Mouse (Mus musculus) heart, embryonic 13.5 days (tissue): Measurements from ENCODE around the gene Fry. TPM values are rescaled to one million over a fixed set of nuclear protein-coding genes. Genes with fewer than 3 reads are reported as not detected.

Source experiments
- ATAC-seq: fragments of 200-750 bp; cut with Nextera tagmentation; 2 replicates; pipeline ENCODE4 v1.8.0; 2017; ENCODE audit warnings: moderate TSS enrichment; ENCODE audit not compliant: insufficient number of reproducible peaks, low FRiP score, low TSS enrichment; ENCODE audit errors: extremely low read depth
- H3K27ac ChIP-seq: fragments of 300-500 bp; sonication (generic); replicated peaks from 2 replicates; pipeline ENCODE4 v1.5.1; 2015; ENCODE audit warnings: moderate library complexity, mild to moderate bottlenecking, inconsistent platforms
- H3K27me3 ChIP-seq: fragments of 300-500 bp; sonication (generic); replicated peaks from 2 replicates; pipeline ENCODE4 v1.6.1; 2015; ENCODE audit warnings: mild to moderate bottlenecking, inconsistent platforms
- H3K36me3 ChIP-seq: fragments of 300-500 bp; sonication (generic); 2 replicates; pipeline ENCODE4 v1.6.1; 2015; ENCODE audit warnings: mild to moderate bottlenecking, inconsistent platforms
- H3K4me1 ChIP-seq: fragments of 300-500 bp; sonication (generic); 2 replicates; pipeline ENCODE4 v1.6.1; 2015; ENCODE audit warnings: inconsistent platforms
- H3K4me2 ChIP-seq: fragments of 300-500 bp; sonication (generic); 2 replicates; pipeline ENCODE4 v1.6.1; 2015; ENCODE audit warnings: inconsistent platforms, mild to moderate bottlenecking, moderate library complexity
- H3K4me3 ChIP-seq: fragments of 300-500 bp; sonication (generic); 2 replicates; pipeline ENCODE4 v1.5.1; 2015; ENCODE audit warnings: moderate library complexity, mild to moderate bottlenecking, inconsistent platforms
- H3K9ac ChIP-seq: fragments of 300-500 bp; sonication (generic); 2 replicates; pipeline ENCODE4 v1.6.1; 2015; ENCODE audit warnings: inconsistent platforms, mild to moderate bottlenecking, moderate library complexity
- H3K9me3 ChIP-seq: fragments of 300-500 bp; sonication (generic); 2 replicates; pipeline ENCODE4 v1.6.1; 2016; ENCODE audit warnings: inconsistent platforms
- WGBS: fragments of 180-500 bp; shearing (Covaris S2); methylation state at CpG from one replicate; pipeline ENCODE4 v1.1.7; 2015; ENCODE audit warnings: mixed read lengths; 5-methylcytosine and 5-hydroxymethylcytosine counted together
- polyA plus RNA-seq: library from polyadenylated mRNA; unstranded; fragments of >200 nt; fragmentation: Nextera tagmentation; extraction: Ambion mirVana; gene quantifications from 2 replicates; pipeline ENCODE4 v1.2.1, GENCODE M21; 2015

Fry gene
- polyA plus RNA-seq, 1 experiment from 2014 or later = 20.0 TPM

DNA sequence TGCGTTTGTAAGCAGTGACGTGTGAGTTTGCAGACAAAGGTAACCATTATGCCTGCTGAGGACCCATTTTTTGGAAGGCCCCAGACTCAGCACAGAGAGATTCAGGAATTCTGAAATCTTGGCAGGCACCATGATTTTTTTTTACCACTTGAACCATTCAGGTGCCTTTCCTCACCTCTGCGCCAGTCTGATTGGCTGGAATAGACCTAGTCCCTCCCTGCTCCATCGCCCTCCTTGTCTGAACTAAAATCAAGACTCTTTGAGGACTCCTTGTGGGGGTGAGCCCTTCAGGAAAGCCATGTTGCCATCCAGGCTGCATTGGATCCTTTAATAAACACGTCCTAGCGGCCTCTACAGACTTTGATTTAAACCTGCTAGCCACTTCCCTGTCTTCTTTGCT, 103.4 kb downstream of the Fry start:
- WGBS = 66% methylated on average over 6 of the region's 6 CpGs
- Histone ChIP-seq H3K27ac (no peak overlapping the region), H3K4me2 (no peak overlapping the region), H3K9me3 (peaks cover 4% of the 10 kb centered on the region; the same call in 1 of the 2 replicates), H3K9ac (no peak overlapping the region), H3K4me3 (no peak overlapping the region), H3K36me3 (0 out of 2 replicates have a peak, but pooled peaks cover 3% of the 10 kb centered on the region), H3K4me1 (0 out of 2 replicates have a peak, but pooled peaks cover 15% of the 10 kb centered on the region), H3K27me3 (no peaks in the 10 kb centered on the region)
- no peak for ATAC-seq

DNA sequence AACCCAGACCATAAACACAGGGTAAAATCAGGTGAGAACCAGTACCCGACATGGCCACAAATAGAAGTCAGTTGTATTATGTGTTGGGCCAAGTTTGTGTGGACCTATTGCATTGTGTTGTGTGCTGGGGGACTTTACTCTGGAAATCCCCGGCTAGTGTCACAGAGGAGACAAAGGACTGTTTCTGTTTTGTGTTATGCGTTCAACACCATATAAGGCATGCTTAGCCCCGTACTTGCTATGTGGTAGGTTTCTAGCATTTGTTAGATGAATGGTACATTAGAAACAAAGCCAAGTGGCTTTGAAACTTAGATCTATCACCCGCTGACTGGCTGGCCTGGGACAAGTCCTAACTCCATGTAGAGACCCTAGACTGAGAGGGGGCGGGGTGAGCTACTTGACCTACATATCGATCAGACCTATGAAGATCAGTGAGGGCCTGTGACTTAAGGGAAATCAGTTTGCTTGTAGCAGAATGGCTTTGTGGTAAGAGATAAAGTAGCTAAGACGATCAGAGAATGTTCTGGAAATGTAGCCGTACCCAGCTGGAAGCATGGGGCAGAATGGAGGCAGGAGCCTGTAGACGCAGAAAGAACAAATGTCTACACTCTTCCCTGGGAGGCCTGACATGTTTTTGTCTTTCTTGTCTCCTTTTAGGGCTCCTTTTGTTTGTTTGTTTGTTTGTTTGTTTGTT, 105.2 kb downstream of the Fry start:
- H3K27ac ChIP-seq = no peak overlapping the region
- no peaks in the 10 kb centered on the region for H3K36me3 ChIP-seq
- no peaks in the 10 kb centered on the region for H3K27me3 ChIP-seq
- H3K9me3 ChIP-seq = no peaks in the 10 kb centered on the region
- H3K4me1 ChIP-seq = 0 out of 2 replicates have a peak, but pooled peaks cover 15% of the 10 kb centered on the region
- no peak overlapping the region for H3K9ac ChIP-seq
- H3K4me2 ChIP-seq = no peak overlapping the region
- 85% methylated on average over 10 of the region's 10 CpGs for WGBS
- no peak overlapping the region for H3K4me3 ChIP-seq
- ATAC-seq = no peak

DNA sequence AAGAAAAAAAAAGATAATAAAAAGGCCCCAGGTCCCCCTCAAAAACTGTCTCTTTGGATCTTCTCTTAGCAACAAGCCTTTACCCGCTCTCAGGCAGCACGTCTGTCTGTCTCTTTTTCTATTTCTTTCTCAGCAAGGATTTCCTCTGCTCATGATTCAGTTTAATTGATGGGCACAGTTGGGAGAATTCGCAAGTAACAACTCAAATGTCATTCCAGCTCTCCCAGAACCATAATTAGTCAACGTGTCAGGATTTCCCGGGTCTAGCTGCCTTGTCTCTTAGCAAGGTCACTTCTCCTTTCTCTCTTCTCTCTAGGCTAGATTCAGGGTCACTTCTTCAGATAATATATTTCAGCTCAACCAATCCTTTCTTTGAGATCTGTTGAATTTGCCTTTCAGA, 110.6 kb downstream of the Fry start:
- H3K9ac ChIP-seq = no peak overlapping the region
- no peak overlapping the region for H3K4me2 ChIP-seq
- no peak overlapping the region for H3K4me3 ChIP-seq
- H3K9me3 ChIP-seq = peaks cover 4% of the 10 kb centered on the region; the same call in 1 of the 2 replicates
- H3K27ac ChIP-seq = no peak overlapping the region
- ATAC-seq = no peak
- H3K4me1 ChIP-seq = peaks cover 12% of the 10 kb centered on the region
- H3K27me3 ChIP-seq = no peaks in the 10 kb centered on the region
- no peaks in the 10 kb centered on the region for H3K36me3 ChIP-seq
- 60% methylated on average over 5 of the region's 5 CpGs for WGBS

DNA sequence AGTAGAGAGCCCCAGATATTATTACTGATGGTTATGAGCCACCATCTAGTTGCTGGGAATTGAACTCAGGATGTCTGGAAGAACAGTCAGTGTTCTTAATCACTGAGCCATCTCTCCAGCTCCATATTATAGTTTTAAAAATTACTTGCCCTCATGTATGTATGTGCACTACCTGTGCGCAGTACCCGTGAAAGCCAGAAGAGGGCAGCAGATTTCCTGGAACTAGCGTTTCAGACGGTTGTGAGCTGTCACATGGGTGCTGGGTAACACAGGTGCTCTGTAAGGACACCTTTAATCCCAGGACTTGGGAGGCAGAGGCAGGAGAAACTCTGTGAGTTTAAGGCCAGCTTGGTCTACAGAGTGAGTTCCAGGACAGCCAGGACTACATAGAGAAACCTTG, 111.3 kb downstream of the Fry start:
- no peaks in the 10 kb centered on the region for H3K36me3 ChIP-seq
- peaks cover 4% of the 10 kb centered on the region; the same call in 1 of the 2 replicates for H3K9me3 ChIP-seq
- peaks cover 12% of the 10 kb centered on the region for H3K4me1 ChIP-seq
- H3K27me3 ChIP-seq = no peaks in the 10 kb centered on the region
- ATAC-seq = no peak
- WGBS = 81% methylated on average over 4 of the region's 4 CpGs
- H3K9ac ChIP-seq = no peak overlapping the region
- H3K4me3 ChIP-seq = no peak overlapping the region
- H3K27ac ChIP-seq = no peak overlapping the region
- no peak overlapping the region for H3K4me2 ChIP-seq

DNA sequence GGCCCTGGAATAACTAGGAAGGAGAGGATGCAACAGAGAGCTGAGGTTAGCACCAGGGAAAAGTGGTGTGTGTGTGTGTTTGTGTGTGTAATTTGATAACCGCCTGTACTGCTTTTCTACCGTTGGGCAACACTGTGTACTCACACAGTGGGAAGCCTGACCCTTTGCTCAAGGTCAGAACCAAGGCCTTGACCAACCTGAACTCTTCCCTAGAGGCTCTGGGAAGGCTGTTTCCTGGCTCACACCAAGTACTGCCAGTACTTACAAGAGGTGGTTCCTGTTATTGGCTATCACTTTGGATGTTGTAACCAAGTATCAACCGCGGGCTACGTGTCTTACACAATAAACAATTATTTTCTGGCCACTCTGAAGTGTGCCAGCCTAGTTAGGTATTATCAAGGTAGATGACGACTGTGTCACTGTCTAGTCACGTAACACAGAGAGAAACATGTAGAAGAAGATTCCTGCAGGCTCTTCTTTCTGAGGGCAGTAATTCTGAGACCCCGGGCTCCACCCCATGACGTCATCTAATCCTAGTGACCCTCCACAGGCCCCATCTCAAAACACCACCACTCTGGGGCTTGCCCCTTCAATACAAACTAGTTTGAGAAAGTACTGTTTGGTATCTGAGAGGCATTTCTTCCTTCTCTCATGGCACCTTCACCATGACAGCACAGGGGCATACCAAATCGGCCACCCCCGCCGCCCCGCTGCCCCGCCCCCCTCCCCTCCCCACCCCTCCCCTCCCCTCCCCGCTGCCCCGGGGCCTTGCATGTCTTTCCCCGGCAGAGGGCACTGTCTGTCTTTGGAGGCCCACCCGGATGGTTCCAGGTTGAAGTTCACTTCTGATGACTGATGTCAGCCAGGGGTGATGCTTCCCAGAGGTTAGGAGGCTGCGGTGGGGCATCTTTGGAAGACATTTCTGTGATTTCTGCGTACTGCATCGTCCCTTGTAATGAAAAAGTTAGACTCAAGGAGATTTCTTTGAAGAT, 114.0 kb downstream of the Fry start:
- no peak for ATAC-seq
- Histone ChIP-seq H3K4me2 (peak overlapping the region; percentile 47), H3K4me3 (peak overlapping the region; percentile 32), H3K27ac (no peak overlapping the region), H3K9me3 (peaks cover 4% of the 10 kb centered on the region; the same call in 1 of the 2 replicates), H3K9ac (no peak overlapping the region), H3K36me3 (no peaks in the 10 kb centered on the region), H3K4me1 (peaks cover 12% of the 10 kb centered on the region), H3K27me3 (no peaks in the 10 kb centered on the region)
- WGBS = 39% methylated on average over 15 of the region's 21 CpGs

DNA sequence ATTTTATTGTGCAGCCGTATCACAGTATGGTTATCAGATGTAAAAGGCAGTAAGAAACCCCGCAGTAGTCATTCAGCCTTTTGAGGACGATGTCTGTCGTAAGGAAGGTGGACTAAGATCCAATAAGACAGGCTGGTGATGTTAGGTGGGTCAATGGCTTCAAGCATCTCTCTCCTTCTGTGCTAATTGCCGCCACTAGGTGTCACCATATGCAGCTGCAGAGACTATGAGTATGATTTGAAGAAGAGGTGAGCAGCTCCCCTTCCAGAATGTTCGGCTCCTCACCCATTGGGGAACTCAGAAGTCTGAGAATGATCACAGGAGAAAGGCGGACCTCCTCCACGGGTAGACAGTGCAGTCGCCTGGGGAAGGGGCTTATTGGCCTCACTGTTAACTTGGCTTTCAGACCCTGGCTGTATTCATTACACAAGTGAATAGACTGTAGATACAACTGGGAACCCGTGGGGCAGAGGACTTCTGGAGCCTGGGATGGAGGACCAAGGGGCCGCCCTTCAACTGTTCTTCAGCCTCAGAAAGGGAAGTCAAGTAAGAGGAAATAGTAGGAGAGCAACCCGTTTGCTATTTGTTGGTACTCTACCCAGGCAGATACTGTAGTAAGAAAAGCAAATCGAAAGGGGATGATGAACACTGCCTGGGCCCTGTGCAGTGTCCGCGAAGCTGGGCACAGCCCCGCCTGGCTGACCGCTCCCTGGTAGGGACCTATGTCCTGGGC, 114.9 kb downstream of the Fry start:
- ATAC-seq = no peak
- Histone ChIP-seq H3K27ac (no peak overlapping the region), H3K4me2 (peak overlapping the region; percentile 47), H3K9ac (no peak overlapping the region), H3K4me3 (0 out of 2 replicates have a peak overlapping the region, but pooled peaks have one; percentile 32), H3K27me3 (no peaks in the 10 kb centered on the region), H3K9me3 (peaks cover 4% of the 10 kb centered on the region; the same call in 1 of the 2 replicates), H3K4me1 (peaks cover 12% of the 10 kb centered on the region), H3K36me3 (no peaks in the 10 kb centered on the region)
- 50% methylated on average over 17 of the region's 17 CpGs for WGBS

DNA sequence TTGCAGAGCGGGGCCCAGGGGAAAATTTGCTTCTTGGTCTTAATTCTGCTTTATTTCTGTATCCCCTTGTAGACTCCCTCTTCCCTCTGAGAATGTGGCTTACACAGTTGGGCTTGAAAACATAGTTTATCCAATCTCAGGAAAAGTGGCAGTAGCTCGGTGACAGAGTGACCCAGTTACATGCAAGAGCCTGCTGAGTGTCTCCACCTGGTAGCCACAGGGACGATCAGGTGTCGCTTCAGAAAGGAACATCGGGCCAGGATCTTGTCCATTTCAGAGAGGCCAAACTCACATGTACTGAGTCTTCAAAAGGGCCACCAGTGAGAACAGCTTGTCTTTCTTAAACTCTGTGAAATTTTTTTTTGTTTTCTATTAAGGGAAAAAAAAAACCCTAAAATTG, 117.5 kb downstream of the Fry start:
- Histone ChIP-seq H3K4me1 (peaks cover 12% of the 10 kb centered on the region), H3K4me2 (no peak overlapping the region), H3K36me3 (no peaks in the 10 kb centered on the region), H3K4me3 (no peak overlapping the region), H3K9me3 (no peaks in the 10 kb centered on the region), H3K9ac (no peak overlapping the region), H3K27ac (no peak overlapping the region), H3K27me3 (no peaks in the 10 kb centered on the region)
- ATAC-seq = no peak
- WGBS = 82% methylated on average over 5 of the region's 5 CpGs

DNA sequence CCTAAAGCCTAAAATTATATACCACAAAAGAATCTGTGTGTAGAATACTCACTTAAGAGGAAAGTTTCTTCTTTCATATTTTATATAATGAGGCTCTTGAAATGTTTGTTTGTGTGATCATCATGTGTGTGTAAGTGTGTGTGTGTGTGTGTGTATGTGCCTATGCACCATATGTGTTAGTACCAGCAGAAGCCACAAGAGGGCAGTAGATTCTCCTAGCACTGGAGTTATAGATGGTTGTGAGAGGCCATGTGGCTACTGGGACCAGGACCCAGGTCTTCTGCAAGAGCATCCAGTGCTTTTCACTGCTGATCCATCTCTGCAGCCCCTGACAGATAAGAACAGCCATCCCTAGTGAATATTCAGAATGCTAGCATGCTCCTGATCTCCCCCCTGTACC, 118.2 kb downstream of the Fry start:
- H3K27me3 ChIP-seq = no peaks in the 10 kb centered on the region
- no peak for ATAC-seq
- H3K4me1 ChIP-seq = peaks cover 12% of the 10 kb centered on the region
- H3K4me3 ChIP-seq = no peak overlapping the region
- no peak overlapping the region for H3K9ac ChIP-seq
- H3K9me3 ChIP-seq = no peaks in the 10 kb centered on the region
- H3K27ac ChIP-seq = no peak overlapping the region
- H3K4me2 ChIP-seq = no peak overlapping the region
- no peaks in the 10 kb centered on the region for H3K36me3 ChIP-seq

DNA sequence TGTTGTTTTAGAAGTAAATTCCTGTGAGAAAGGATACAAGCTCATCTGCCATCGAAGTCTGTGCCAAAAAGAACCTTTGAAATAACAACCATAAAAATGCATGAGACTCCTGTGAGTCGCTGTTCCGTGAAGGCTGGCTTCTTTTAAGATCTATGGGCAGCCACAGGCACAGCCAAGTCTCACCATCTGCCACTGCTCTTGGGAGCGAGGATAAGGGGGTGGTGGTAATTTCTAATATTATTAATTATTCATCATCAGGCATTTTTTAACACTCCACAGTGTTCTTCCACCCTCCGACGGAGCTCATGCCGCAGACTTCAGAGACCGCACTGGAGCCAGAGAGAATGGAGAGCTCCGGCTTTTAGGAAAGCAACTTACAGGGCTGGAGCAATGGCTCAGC, 123.2 kb downstream of the Fry start:
- no peak overlapping the region for H3K4me2 ChIP-seq
- H3K27ac ChIP-seq = no peak overlapping the region
- H3K9me3 ChIP-seq = no peaks in the 10 kb centered on the region
- ATAC-seq = no peak
- no peak overlapping the region for H3K4me3 ChIP-seq
- H3K36me3 ChIP-seq = no peaks in the 10 kb centered on the region
- peaks cover 17% of the 10 kb centered on the region for H3K4me1 ChIP-seq
- 93% methylated on average over 9 of the region's 9 CpGs for WGBS
- no peaks in the 10 kb centered on the region for H3K27me3 ChIP-seq
- no peak overlapping the region for H3K9ac ChIP-seq

DNA sequence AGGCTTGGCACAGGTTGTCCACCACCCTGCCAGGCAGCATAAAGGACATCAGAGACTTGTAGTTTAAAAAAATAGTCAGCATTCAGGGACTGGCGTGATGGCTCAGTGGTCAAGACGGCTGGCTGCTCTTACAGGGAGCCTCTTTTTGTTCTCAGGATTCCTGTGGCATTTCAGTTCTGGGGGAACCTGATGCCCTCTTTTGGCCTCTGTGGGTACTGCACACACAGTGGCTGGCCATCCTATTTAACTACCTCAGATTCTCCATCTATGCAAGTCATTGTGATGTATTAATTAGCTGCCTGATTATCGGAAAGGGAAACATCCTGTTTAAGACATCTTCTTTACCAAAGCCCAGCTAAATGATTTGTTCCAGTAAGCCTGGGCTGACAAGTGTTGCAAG, 128.3 kb downstream of the Fry start:
- no peak for ATAC-seq
- no peaks in the 10 kb centered on the region for H3K9me3 ChIP-seq
- H3K4me2 ChIP-seq = no peak overlapping the region
- no peak overlapping the region for H3K4me3 ChIP-seq
- no peak overlapping the region for H3K27ac ChIP-seq
- WGBS = 79% methylated on average over 3 of the region's 3 CpGs
- H3K27me3 ChIP-seq = no peaks in the 10 kb centered on the region
- no peaks in the 10 kb centered on the region for H3K36me3 ChIP-seq
- H3K9ac ChIP-seq = no peak overlapping the region
- peaks cover 26% of the 10 kb centered on the region for H3K4me1 ChIP-seq

DNA sequence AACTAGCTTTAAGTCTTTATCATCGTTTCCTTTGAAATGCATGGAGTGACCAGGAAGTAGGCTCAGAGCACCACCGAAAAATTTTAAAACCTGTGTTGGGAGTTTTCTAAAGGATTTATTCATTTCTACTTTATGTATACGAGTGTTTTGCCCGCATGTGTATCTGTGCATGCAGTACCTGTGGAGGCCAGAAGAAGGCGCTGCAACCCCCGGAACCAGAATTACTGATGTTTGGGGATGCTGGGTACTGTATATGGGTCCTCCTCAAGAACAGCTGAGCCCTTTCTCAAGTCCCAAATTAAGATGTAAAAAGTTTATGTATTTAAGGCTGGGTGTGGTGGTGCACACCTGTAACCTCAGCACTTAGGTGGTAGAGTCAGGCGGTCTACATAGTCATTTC, 139.3 kb downstream of the Fry start:
- Histone ChIP-seq H3K36me3 (peaks cover 5% of the 10 kb centered on the region; the same call in 1 of the 2 replicates), H3K4me2 (peak overlapping the region; percentile 95; the same call in 1 of the 2 replicates), H3K4me1 (peaks cover 57% of the 10 kb centered on the region), H3K27me3 (no peaks in the 10 kb centered on the region), H3K4me3 (no peak overlapping the region), H3K27ac (peak overlapping the region; percentile 71; the same call in 1 of the 2 replicates), H3K9me3 (no peaks in the 10 kb centered on the region), H3K9ac (no peak overlapping the region)
- no peak for ATAC-seq
- WGBS = 71% methylated on average over 7 of the region's 7 CpGs
